Mouse (Mus musculus): ENCODE measurements around the gene Mrfap1.

DNA sequence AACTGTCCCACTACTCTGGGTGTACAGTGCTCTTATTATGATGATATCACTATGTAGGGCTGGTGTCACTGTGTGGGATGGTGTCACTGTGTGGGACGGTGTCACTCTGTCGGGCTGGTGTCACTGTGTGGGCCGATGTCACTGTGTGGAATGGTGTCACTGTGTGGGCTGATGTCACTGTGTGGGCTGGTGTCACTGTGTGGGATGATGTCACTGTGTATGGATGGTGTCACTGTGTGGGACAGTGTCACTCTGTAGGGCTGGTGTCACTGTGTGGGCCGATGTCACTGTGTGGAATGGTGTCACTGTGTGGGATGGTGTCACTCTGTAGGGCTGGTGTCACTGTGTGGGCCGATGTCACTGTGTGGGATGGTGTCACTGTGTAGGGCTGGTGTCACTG, 10.5 kb downstream of the Mrfap1 start:
- TF ChIP-seq CTCF (IDR thresholded peaks at IDR 0.05; ENCODE audit: extremely low read depth, insufficient read depth, low read length) (no peak), POLR2A (IDR thresholded peaks at IDR 0.05; ENCODE audit: extremely low read depth, insufficient read depth, low read length) (no peak)
